8 mouse cellular contexts compared by ENCODE assay signal in genomic region chr17:35046681-35047455, GRCm38 (mm10). TPM values are rescaled to one million over a fixed set of nuclear protein-coding genes. Genes with fewer than 3 reads are reported as not detected.
DNase-seq lines count a peak whose midpoint lies in the region; ATAC-seq and TF ChIP-seq lines count a peak whose summit lies in the region.

Gene Msh5 (minus strand): TSS chr17:35046745.

- no peaks in the 10 kb centered on the region for H3K9me3 ChIP-seq in forebrain, embryonic 14.5 days (replicated peaks; ENCODE audit: control insufficient read depth, low read length)
- no peaks in the 10 kb centered on the region for H3K9me3 ChIP-seq in lung, embryonic 14.5 days (ENCODE audit: low read depth, low read length)

- peak within 1 kb of the TSS; percentile 98 for H3K4me2 ChIP-seq in forebrain, embryonic 14.5 days (ENCODE audit: low read length)
- H3K4me2 ChIP-seq in lung, embryonic 14.5 days, result peak within 1 kb of the TSS; percentile 99

- TF ChIP-seq POLR2A in olfactory bulb, adult 2 months (IDR thresholded peaks at IDR 0.05; ENCODE audit: insufficient read depth, low read depth, low read length), result no peak
- TF ChIP-seq POLR2A in thymus, adult 2 months (IDR thresholded peaks at IDR 0.05; ENCODE audit: control insufficient read depth, extremely low read depth, insufficient read depth, low read length, poor library complexity), result no peak; the same call in none of the 2 replicates

- H3K27ac ChIP-seq in forebrain, embryonic 14.5 days (ENCODE audit: low read depth, low read length), result peak within 1 kb of the TSS; percentile 73; the same call in 1 of the 2 replicates
- H3K27ac ChIP-seq in layer of hippocampus, adult 2 months, result peak within 1 kb of the TSS; percentile 53; the same call in 1 of the 2 replicates
- H3K27ac ChIP-seq in lung, embryonic 14.5 days (ENCODE audit: low read depth), result peak within 1 kb of the TSS; percentile 99
- no peak within 1 kb of the TSS for H3K27ac ChIP-seq in olfactory bulb, adult 2 months (ENCODE audit: insufficient read depth, low read depth, low read length)
- peak within 1 kb of the TSS; percentile 100 for H3K27ac ChIP-seq in thymus, adult 2 months (ENCODE audit: control insufficient read depth, insufficient read depth, low read length)

- H3K9ac ChIP-seq in forebrain, embryonic 14.5 days (ENCODE audit: low read length), result peak within 1 kb of the TSS; percentile 79
- H3K9ac ChIP-seq in lung, embryonic 14.5 days, result peak within 1 kb of the TSS; percentile 94

- H3K4me3 ChIP-seq in forebrain, embryonic 14.5 days (ENCODE audit: low read depth, low read length), result peak within 1 kb of the TSS; percentile 52
- H3K4me3 ChIP-seq in layer of hippocampus, adult 2 months, result peak within 1 kb of the TSS; percentile 54
- peak within 1 kb of the TSS; percentile 63 for H3K4me3 ChIP-seq in lung, embryonic 14.5 days (ENCODE audit: low read depth, low read length)
- H3K4me3 ChIP-seq in olfactory bulb, adult 2 months (ENCODE audit: insufficient read depth, low read depth, low read length), result peak within 1 kb of the TSS; percentile 73
- H3K4me3 ChIP-seq in thymus, adult 2 months (ENCODE audit: control insufficient read depth, insufficient read depth, low read length), result peak within 1 kb of the TSS; percentile 54

- 3% methylated on average over 33 of the region's 33 CpGs for WGBS in forebrain, embryonic 14.5 days
- 2% methylated on average over 33 of the region's 33 CpGs for WGBS in lung, embryonic 14.5 days
- WGBS in olfactory bulb, adult 2 months, result 2% methylated on average over 33 of the region's 33 CpGs
- 2% methylated on average over 33 of the region's 33 CpGs for WGBS in thymus, adult 2 months

- no peaks in the 10 kb centered on the region for H3K36me3 ChIP-seq in forebrain, embryonic 14.5 days (ENCODE audit: control insufficient read depth, insufficient read depth, low read length)
- no peaks in the 10 kb centered on the region for H3K36me3 ChIP-seq in lung, embryonic 14.5 days (ENCODE audit: insufficient read depth)
- no peaks in the 10 kb centered on the region for H3K36me3 ChIP-seq in thymus, adult 2 months (ENCODE audit: control insufficient read depth, insufficient read depth, low read length)

- intact Hi-C loops in heart, postnatal 25 days (cut with DNase I), result no loop called here

- peaks cover 19% of the 10 kb centered on the region for H3K4me1 ChIP-seq in forebrain, embryonic 14.5 days (ENCODE audit: control insufficient read depth, insufficient read depth, low read length)
- peaks cover 24% of the 10 kb centered on the region for H3K4me1 ChIP-seq in lung, embryonic 14.5 days (ENCODE audit: insufficient read depth)
- H3K4me1 ChIP-seq in olfactory bulb, adult 2 months (ENCODE audit: control insufficient read depth, insufficient read depth, low read length), result peaks cover 31% of the 10 kb centered on the region
- H3K4me1 ChIP-seq in thymus, adult 2 months (replicated peaks; ENCODE audit: control insufficient read depth, insufficient read depth, low read length), result peaks cover 32% of the 10 kb centered on the region

- ATAC-seq in forebrain, embryonic 14.5 days, result peak; percentile 98
- ATAC-seq in lung, embryonic 14.5 days (ENCODE audit: insufficient read depth), result peak; percentile 94

- TF ChIP-seq CTCF in layer of hippocampus, adult 2 months (conservative IDR thresholded peaks at IDR 0.05), result peak; percentile 19; the same call in 1 of the 2 replicates
- no peak for TF ChIP-seq CTCF in lung, embryonic 14.5 days (IDR thresholded peaks at IDR 0.05; ENCODE audit: low read depth)
- no peak for TF ChIP-seq CTCF in olfactory bulb, adult 2 months (IDR thresholded peaks at IDR 0.05; ENCODE audit: insufficient read depth, low read depth, low read length)
- no peak for TF ChIP-seq CTCF in thymus, adult 2 months (IDR thresholded peaks at IDR 0.05; ENCODE audit: borderline replicate concordance, control insufficient read depth, extremely low read depth, insufficient read depth, low read length, poor library complexity)

- H3K27me3 ChIP-seq in forebrain, embryonic 14.5 days (replicated peaks; ENCODE audit: control insufficient read depth, insufficient read depth, low read length), result no peaks in the 10 kb centered on the region
- no peaks in the 10 kb centered on the region for H3K27me3 ChIP-seq in lung, embryonic 14.5 days (ENCODE audit: insufficient read depth, low read length)
- H3K27me3 ChIP-seq in thymus, adult 2 months (ENCODE audit: control insufficient read depth, insufficient read depth, low read length), result no peaks in the 10 kb centered on the region

- DNase-seq in ES-CJ7 (ENCODE audit: low read depth, low spot score), result peak; percentile 100
- peak; percentile 94 for DNase-seq in cerebellum, adult 11 months
- DNase-seq in forebrain, embryonic 14.5 days (ENCODE audit: low spot score), result peak; percentile 99
- peak; percentile 97 for DNase-seq in heart, postnatal 25 days (ENCODE audit: low spot score)
- DNase-seq in layer of hippocampus, adult 2 months (ENCODE audit: low spot score in 2 of 2), result peak; percentile 88 to 94
- peak; percentile 100 for DNase-seq in lung, embryonic 14.5 days
- DNase-seq in thymus, adult 2 months, result peak; percentile 97

RNA-seq across cellular contexts. Expression of gene Msh5, which starts in this region (rescaled TPM):
- polyA plus RNA-seq in forebrain, embryonic 14.5 days (2014; fragmentation: Nextera tagmentation; extraction: Ambion mirVana), result 2.3 and 2.6 TPM in 2 replicates
- total RNA-seq in heart, postnatal 25 days (2021), result 1 to 10 TPM in 1 of 2 experiments, under 1 TPM in 1; 0.57 to 1.3 TPM
- total RNA-seq in layer of hippocampus, adult 2 months (2021), result 1 to 10 TPM in 1 of 2 experiments, under 1 TPM in 1; 0.26 to 1.1 TPM
- 4.2 and 4.6 TPM in 2 replicates for polyA plus RNA-seq in lung, embryonic 14.5 days (2014; fragmentation: Nextera tagmentation; extraction: Ambion mirVana)
- polyA plus RNA-seq in olfactory bulb, adult 2 months (2012; ENCODE audit: insufficient read depth, insufficient read length, low replicate concordance, missing spikeins), result not detected in 2 replicates
- 15.5 and 20.0 TPM in 2 replicates for polyA plus RNA-seq in thymus, adult 2 months (2012; rRNA removed)
